Mouse (Mus musculus): ENCODE data around the gene BC037034. TPM values are rescaled to one million over a fixed set of nuclear protein-coding genes. Genes with fewer than 3 reads are reported as not detected.

BC037034 gene
- 66.1 and 68.2 TPM in 2 replicates for total RNA-seq (2014; fragmentation: Nextera tagmentation)
- 37.8 and 50.5 TPM in 2 replicates for total RNA-seq (2017)

- peak; percentile 74 for ATAC-seq (replicated peaks; ENCODE audit: poor library complexity, severe bottlenecking)
Observed at GRCm38 (mm10) chr5:138263260-138264206, at the start of gene BC037034. TSS of gene BC037034 (minus strand) at chr5:138264033.

GRCm38 (mm10) chr5:138312795-138313194 lies 49.0 kb upstream of the BC037034 start:
- ATAC-seq (replicated peaks; ENCODE audit: poor library complexity, severe bottlenecking) = no peak

- no peak for ATAC-seq (replicated peaks; ENCODE audit: poor library complexity, severe bottlenecking)
Observed at GRCm38 (mm10) chr5:138299613-138300012, 35.8 kb upstream of the BC037034 start.

GRCm38 (mm10) chr5:138294158-138294557 lies 30.3 kb upstream of the BC037034 start:
- ATAC-seq (replicated peaks; ENCODE audit: poor library complexity, severe bottlenecking) = no peak

- ATAC-seq (replicated peaks; ENCODE audit: poor library complexity, severe bottlenecking) = no peak
Observed at GRCm38 (mm10) chr5:138291638-138292037, 27.8 kb upstream of the BC037034 start.

GRCm38 (mm10) chr5:138287861-138288260 lies 24.0 kb upstream of the BC037034 start:
- ATAC-seq (replicated peaks; ENCODE audit: poor library complexity, severe bottlenecking) = no peak

- ATAC-seq (replicated peaks; ENCODE audit: poor library complexity, severe bottlenecking) = no peak
Observed at GRCm38 (mm10) chr5:138283540-138283939, 19.7 kb upstream of the BC037034 start.

GRCm38 (mm10) chr5:138281798-138282197 lies 18.0 kb upstream of the BC037034 start:
- no peak for ATAC-seq (replicated peaks; ENCODE audit: poor library complexity, severe bottlenecking)

- no peak for ATAC-seq (replicated peaks; ENCODE audit: poor library complexity, severe bottlenecking)
Observed at GRCm38 (mm10) chr5:138280829-138281228, 17.0 kb upstream of the BC037034 start.

- ATAC-seq (replicated peaks; ENCODE audit: poor library complexity, severe bottlenecking) = no peak
Observed at GRCm38 (mm10) chr5:138280425-138280768, 16.6 kb upstream of the BC037034 start.

GRCm38 (mm10) chr5:138279585-138280424 lies 16.0 kb upstream of the BC037034 start, which contains the start of the genes Gm43720, Gpc2 and Stag3:
TSS of gene Gm43720 (minus strand) at chr5:138279958.
TSS of gene Gpc2 (minus strand) at chr5:138280005.
TSS of gene Stag3 (plus strand) at chr5:138280240.
- ATAC-seq (replicated peaks; ENCODE audit: poor library complexity, severe bottlenecking) = peak; percentile 96

GRCm38 (mm10) chr5:138277994-138278393 lies 14.2 kb upstream of the BC037034 start:
- no peak for ATAC-seq (replicated peaks; ENCODE audit: poor library complexity, severe bottlenecking)

- ATAC-seq (replicated peaks; ENCODE audit: poor library complexity, severe bottlenecking) = no peak
Observed at GRCm38 (mm10) chr5:138275216-138276050, 11.6 kb upstream of the BC037034 start.

- ATAC-seq (replicated peaks; ENCODE audit: poor library complexity, severe bottlenecking) = no peak
Observed at GRCm38 (mm10) chr5:138274186-138274585, 10.4 kb upstream of the BC037034 start.

GRCm38 (mm10) chr5:138272409-138272923 lies 8.6 kb upstream of the BC037034 start, which contains the start of gene Gal3st4:
TSS of gene Gal3st4 (minus strand) at chr5:138272840.
- no peak for ATAC-seq (replicated peaks; ENCODE audit: poor library complexity, severe bottlenecking)

GRCm38 (mm10) chr5:138271232-138271631 lies 7.4 kb upstream of the BC037034 start:
- no peak for ATAC-seq (replicated peaks; ENCODE audit: poor library complexity, severe bottlenecking)

GRCm38 (mm10) chr5:138268980-138269379 lies 5.1 kb upstream of the BC037034 start:
- no peak for ATAC-seq (replicated peaks; ENCODE audit: poor library complexity, severe bottlenecking)

GRCm38 (mm10) chr5:138267114-138267513 lies 3.3 kb upstream of the BC037034 start:
- ATAC-seq (replicated peaks; ENCODE audit: poor library complexity, severe bottlenecking) = no peak

- ATAC-seq (replicated peaks; ENCODE audit: poor library complexity, severe bottlenecking) = no peak
Observed at GRCm38 (mm10) chr5:138265712-138266111, 1.9 kb upstream of the BC037034 start.

- peak; percentile 18 for ATAC-seq (replicated peaks; ENCODE audit: poor library complexity, severe bottlenecking)
Observed at GRCm38 (mm10) chr5:138264207-138264578, 360 bp upstream of the BC037034 start.
